Mouse (Mus musculus) small intestine, adult 2 months (tissue): ENCODE measurements around the gene Ncoa6.

ENCODE experiments used
- CTCF ChIP-seq: fragments of 200-500 bp; IDR thresholded peaks from 2 replicates; pipeline ENCODE4 v1.5.1; 2012; ENCODE audit warnings: low read depth, mild to moderate bottlenecking, control low read depth, inconsistent platforms, low read length, moderate library complexity, mixed read lengths; ENCODE audit not compliant: insufficient replicate concordance, insufficient read length; ENCODE audit errors: extremely low read depth
- POLR2A ChIP-seq: fragments of 200-500 bp; IDR thresholded peaks from 2 replicates; pipeline ENCODE4 v1.6.1; 2012; ENCODE audit warnings: low read depth, mild to moderate bottlenecking, control low read depth, inconsistent platforms, low read length, moderate library complexity

DNA sequence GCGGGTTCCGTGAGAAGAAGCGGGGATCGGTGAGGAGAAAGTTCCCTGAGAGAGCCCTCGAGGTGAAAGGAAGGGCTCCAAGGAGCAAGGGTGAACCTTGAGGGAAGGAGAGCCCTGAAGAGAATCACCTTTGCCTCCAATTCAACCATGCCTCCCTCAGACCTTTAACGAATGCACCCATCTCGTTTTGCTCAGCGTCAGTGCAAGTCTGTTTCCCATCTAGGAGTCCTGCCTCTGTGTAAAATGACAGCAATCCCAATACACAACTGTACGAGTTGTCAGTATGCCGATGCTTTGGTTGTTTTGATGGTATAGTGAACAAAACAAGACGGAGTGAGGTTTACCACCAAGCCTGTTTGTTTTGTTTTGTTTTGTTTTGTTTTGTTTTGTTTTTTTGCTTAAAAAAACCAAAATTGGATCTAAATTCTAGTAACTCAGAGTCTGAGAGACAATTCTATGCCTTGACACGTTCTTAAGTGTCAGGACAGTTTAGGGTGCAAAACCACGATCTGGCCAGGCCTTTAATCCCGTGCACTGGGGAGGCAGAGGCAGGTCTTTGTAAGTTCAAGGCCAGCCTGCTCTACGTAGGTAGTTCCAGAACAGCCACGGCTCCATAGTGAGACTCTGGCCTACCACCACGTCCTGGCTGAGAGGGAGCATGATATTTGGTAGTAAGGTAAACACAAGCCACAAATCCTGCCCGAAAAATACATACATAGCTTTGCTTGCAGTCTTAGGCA lies 45.0 kb upstream of the Ncoa6 start:
- TF ChIP-seq CTCF (no peak), POLR2A (no peak)
